Mouse (Mus musculus): ENCODE results near the gene Syt16. TPM values are rescaled to one million over a fixed set of nuclear protein-coding genes. Genes with fewer than 3 reads are reported as not detected.

The Syt16 gene
- total RNA-seq, 2 experiments from 2014 or later: 106 to 114 TPM

DNA sequence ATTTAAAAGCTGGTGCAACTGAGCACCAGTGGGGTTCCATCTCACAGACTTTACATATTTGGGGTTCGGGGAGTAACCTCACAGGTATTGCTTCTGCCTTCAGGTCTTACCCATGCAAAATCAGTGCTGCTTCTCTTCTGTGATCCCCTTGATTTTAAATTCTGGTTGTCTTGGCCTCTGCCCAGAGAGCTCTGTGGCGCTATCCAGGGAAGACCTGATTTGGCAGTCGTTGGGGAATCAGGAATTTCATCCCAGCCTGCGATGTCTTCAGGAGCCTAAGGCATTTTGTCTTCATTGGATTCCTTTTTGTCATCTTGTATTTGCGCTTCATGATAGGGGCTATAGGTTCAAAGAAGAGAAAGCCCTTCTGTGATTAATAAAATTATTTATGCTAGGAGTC, 95.1 kb downstream of the Syt16 start:
- no peak for DNase-seq (ENCODE audit: low spot score in 2 of 2)
- intact Hi-C loops (cut with DNase I): no loop called here

DNA sequence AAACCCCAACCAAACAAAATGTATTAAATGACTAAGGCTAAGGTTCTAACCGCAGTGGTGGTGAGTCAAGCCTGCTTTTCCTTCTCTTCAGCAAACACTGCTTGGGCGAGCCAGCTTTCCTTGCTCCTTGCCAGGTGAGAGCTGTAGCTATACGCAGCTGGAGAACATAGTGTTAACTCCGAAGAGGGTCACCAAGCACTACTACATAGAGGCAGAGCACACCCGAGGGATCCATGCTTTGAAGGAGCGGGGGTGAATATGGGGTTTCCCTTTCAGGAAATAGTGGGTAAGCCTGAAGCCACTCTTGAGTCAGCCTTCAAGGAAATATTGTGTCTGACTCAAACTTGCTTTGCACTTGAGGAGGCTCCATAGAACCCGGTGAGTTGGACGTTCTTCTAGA, 95.6 kb downstream of the Syt16 start:
- intact Hi-C loops (cut with DNase I): no loop called here
- DNase-seq (ENCODE audit: low spot score in 2 of 2): no peak

- no peak for DNase-seq (ENCODE audit: low spot score in 2 of 2)
- intact Hi-C loops (cut with DNase I): no loop called here
Observed at GRCm38 (mm10) chr12:74094701-74095100, 97.2 kb downstream of the Syt16 start.

DNA sequence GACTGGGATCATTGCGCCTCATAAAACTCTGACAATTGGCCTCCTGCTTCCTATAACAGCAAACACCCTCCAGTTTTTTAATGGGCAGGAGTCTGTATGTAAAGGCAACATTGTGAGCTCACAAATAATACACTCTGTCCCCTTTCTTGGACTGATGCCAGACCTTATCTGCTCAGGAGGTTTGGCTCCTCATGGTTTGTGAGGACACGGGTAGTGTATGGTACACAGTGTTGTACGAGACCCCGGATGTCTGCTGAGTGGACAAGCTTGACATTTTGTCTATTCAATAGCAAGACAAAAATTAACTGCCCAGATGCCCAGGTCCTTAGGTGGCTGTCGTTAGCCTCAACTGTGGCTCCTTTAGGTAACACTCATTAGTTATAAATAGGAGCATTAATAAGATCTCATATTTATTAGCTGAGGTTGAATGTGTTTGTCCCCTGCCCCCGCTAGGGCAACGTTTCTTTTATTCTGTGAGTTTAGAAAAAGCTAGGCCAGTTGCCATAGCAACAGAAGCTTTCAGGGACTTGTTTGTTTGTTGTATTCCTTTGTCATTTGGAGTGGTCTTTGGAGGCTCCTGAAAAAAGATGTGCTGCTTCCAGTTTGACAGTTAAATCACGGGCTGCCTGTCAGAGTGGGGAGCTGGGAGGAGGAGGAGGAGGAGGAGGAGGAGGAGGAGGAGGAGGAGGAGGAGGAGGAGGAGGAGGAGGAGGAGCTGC, 101.3 kb downstream of the Syt16 start:
- DNase-seq (ENCODE audit: low spot score in 2 of 2): no peak
- intact Hi-C loops (cut with DNase I): no loop called here

DNA sequence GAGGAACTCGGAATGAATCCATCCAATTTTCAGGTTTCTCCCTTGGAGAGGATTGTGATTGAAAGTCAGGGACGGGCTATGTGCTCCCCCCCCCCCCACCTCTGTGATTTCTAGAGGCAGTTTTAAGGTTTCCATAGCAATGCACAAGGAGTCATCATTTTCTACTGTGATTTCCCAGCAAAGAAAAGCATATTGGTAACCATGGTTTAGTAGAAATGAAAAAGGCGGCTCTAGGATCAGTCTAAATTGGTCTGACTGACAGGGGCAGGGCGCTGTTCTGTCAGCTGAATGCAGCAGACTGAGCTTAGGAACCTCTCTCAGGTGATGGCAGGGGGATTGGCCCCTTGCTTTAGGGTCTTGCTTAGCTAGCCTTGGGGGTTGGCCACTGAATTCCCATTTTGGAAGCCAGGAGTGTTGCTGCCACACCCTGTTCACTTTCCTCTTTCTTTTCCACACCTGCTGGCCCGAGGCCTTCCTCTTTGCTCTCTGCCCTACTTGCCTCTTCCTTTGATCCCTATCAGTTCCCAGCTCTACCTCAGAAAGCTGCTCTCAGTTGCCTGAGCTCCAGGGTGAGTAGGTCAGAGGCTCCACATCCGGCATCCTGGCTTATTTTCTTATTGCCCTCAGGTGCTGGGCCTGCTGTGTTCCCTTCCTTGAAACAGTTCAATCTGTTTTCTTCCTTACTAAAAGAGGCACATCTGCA, 108.5 kb downstream of the Syt16 start:
- intact Hi-C loops (cut with DNase I): loop anchor here (5.0 kb wide), 1 partner anchor 49 kb away; no protein-coding TSS in a partner anchor
- DNase-seq (ENCODE audit: low spot score in 2 of 2): peak in 1 of 2 experiments; percentile 40

DNA sequence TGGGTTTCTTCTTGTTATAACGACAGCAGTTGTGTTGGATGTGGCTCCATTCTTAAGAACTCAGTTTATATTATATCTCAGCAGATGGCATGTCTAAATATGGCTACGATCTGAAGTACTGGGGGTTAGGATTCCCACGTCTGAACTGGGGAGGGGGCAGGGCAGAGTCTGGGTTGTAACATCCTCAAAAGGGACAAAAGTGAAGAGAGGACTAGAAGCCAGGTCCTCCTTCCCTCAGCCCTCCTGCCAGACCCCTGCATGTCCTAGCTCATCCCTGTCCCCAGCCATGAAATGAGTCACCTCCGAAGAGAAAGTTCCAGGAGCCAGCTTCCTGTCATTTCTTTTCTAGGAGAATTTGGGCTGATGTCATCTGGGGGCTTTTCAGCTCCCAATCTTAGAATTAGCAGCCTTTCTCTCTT, 111.2 kb downstream of the Syt16 start:
- DNase-seq (ENCODE audit: low spot score in 2 of 2): peak; percentile 42 to 68

DNA sequence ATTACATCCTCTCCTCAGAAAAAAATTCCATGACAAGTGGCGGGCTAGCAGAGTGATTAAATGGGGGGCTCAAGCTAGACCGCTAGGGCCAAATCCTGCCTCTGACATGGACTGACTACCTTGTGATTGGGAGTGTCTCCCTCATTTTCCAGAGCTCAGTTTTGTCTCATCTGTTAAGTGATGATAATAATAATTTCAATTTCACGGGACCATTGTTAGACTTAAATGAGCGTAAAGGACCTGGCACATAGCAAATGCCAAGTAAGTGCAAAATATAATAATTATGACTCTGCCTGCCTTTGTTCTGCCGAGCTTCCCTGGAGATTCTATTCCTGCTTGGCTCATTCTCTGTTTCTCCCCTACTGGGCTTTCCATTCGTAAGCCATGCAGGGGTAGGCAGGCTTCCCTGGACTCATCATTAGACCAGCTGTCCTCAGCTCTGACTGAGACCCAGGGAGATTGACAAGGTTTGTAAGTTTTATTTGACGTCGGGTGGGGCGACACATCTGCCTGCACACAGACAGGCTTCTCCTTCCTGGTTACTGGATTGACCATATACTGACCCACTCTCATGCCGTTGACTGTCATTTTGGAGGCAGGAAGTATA, 112.1 kb downstream of the Syt16 start:
- DNase-seq (ENCODE audit: low spot score in 2 of 2): no peak
- intact Hi-C loops (cut with DNase I): loop anchor here (5.0 kb wide), 1 partner anchor 52 kb away; no protein-coding TSS in a partner anchor

More for the DNA sequence above, 111.2 kb downstream of the Syt16 start:
- intact Hi-C loops (cut with DNase I): loop anchor here (5.0 kb wide), 1 partner anchor 51 kb away; no protein-coding TSS in a partner anchor

GRCm38 (mm10) chr12:74116825-74117224, 119.4 kb downstream of the Syt16 start:
- DNase-seq (ENCODE audit: low spot score in 2 of 2): no peak
- intact Hi-C loops (cut with DNase I): no loop called here

DNA sequence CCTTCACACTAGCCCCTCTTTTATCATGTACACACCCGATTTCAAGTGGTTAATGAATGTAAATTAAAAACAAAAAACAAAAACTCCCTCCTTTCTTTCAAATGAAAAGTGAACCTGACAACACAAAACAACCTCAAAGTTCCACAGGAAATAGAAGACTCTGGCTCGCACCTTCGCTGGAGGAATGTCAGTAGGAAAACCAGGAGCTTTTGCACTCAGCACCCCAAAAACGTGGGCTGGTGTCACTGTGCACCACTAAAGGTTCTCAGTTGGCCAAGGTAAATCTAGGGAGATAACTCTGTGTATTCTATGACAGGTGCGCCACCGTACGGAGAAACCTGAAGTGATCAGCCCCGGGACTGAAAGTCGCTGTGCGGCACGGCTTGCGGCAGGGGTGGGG, 128.3 kb downstream of the Syt16 start:
- intact Hi-C loops (cut with DNase I): no loop called here
- no peak for DNase-seq (ENCODE audit: low spot score in 2 of 2)

- no peak for DNase-seq (ENCODE audit: low spot score in 2 of 2)
- intact Hi-C loops (cut with DNase I): no loop called here
Observed at GRCm38 (mm10) chr12:74128229-74128628, 130.8 kb downstream of the Syt16 start.

GRCm38 (mm10) chr12:74131790-74132189, 134.3 kb downstream of the Syt16 start:
- peak in 1 of 2 experiments; percentile 13 for DNase-seq (ENCODE audit: low spot score in 2 of 2)
- intact Hi-C loops (cut with DNase I): no loop called here

DNA sequence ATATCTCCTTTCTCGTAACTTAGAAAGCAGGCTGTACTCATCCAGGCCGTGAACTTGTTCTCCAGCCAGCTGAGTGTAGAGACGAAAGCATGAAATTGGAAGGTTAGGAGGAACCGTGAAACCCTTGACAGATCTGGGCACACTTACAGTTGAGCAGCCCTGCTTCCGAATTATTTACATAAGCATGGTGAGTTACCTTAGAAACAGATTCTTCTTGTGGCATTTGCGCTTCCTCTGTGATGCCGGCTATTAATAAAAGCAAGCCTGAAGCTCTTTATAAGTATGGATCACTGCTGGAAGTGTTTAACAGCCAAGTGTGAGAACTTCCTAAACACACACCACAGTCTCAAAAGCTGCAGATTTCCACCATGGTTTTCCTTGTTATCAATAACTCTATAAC, 144.7 kb downstream of the Syt16 start:
- peak in 1 of 2 experiments; percentile 42 for DNase-seq (ENCODE audit: low spot score in 2 of 2)
- intact Hi-C loops (cut with DNase I): no loop called here

DNA sequence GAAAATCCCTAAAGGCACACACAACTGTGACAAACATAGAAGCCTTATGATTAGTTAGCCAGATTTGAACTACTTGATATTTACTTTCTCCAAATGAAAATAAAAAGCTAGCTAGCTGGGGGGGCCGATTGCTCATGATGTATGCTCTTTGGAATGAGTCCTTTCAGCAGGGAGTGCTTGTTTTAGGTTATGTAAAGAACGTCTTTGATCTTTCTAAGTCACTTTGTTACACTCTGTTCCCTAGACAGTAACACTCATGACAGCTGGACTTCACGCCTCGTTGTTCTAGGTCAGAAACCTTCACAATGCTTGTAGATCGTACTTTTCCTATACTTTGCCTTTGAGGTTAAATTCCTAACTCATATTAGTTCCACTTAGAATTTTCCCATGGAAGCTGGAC, 146.9 kb downstream of the Syt16 start:
- intact Hi-C loops (cut with DNase I): no loop called here
- no peak for DNase-seq (ENCODE audit: low spot score in 2 of 2)

DNA sequence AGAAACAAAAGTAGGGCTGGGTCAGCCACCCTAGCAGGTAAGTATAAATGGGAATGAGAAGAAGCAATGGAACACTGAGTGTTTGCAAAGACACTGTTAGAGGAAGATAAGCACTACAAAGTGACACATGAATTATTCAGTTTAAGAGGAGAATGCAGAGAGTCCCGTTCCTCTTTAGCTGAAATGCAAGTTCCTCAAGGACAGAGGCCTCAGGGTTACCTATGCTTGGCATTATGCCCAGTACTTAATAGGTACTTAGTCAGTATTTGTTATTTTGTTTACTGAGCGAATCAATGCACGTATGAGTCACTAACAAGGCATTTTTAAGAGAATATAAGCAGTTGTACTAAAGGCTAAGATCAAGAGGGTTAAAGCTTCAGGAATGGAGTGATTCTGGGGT, 163.3 kb downstream of the Syt16 start:
- intact Hi-C loops (cut with DNase I): no loop called here
- DNase-seq (ENCODE audit: low spot score in 2 of 2): no peak

GRCm38 (mm10) chr12:74163080-74163479, 165.6 kb downstream of the Syt16 start:
- DNase-seq (ENCODE audit: low spot score in 2 of 2): peak in 1 of 2 experiments; percentile 34
- intact Hi-C loops (cut with DNase I): no loop called here

DNA sequence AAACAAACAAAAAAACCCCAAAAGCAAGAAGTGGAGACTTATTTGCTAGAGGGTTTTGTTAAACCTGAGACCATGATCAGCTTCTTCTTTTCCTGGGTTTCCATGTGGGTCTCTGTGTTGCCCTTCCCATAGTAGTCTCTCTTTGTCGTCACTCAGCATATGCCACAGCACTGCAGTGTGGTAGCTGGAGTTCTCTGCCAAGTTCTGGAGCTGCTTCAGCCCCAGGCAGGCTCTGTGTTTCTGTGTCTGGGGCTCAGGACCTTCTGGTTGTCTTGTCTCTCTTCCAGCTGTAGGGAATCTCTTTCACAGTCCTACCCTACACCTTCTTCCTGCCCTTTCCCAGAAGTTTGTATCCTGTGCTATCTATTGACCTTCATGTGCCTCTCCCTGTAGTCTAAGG, 173.8 kb downstream of the Syt16 start:
- DNase-seq (ENCODE audit: low spot score in 2 of 2): no peak
- intact Hi-C loops (cut with DNase I): loop anchor here (10.0 kb wide), 1 partner anchor 114 kb away; no protein-coding TSS in a partner anchor

GRCm38 (mm10) chr12:74173902-74174301, 176.4 kb downstream of the Syt16 start:
- intact Hi-C loops (cut with DNase I): loop anchor here (10.0 kb wide), 1 partner anchor 111 kb away; no protein-coding TSS in a partner anchor
- DNase-seq (ENCODE audit: low spot score in 2 of 2): peak; percentile 15 to 39

- no peak for DNase-seq (ENCODE audit: low spot score in 2 of 2)
- intact Hi-C loops (cut with DNase I): no loop called here
Observed at GRCm38 (mm10) chr12:74184596-74184995, 187.1 kb downstream of the Syt16 start.

- intact Hi-C loops (cut with DNase I): no loop called here
- DNase-seq (ENCODE audit: low spot score in 2 of 2): peak; percentile 30 to 69
Observed at GRCm38 (mm10) chr12:74188243-74188785, 190.9 kb downstream of the Syt16 start.

DNA sequence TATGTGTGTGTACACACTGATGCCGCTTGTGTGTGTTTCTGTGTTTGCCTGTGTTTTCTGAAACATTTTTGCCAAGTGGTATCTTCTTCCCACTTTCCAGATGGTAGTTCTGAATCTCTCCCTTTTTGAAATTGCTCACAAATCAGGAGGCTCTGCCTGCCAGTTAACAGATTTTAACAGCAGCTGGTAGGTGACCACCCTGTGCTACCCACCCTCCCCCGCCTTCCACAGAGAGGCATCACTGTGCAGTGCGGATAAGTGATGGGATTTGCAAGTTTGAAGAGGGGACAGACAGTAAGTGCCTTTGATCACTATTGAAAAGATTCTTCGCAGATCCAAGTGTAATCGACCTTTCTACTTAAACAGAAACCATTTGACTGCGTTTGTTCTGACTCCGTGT, 191.4 kb downstream of the Syt16 start:
- peak; percentile 25 to 30 for DNase-seq (ENCODE audit: low spot score in 2 of 2)
- intact Hi-C loops (cut with DNase I): no loop called here

All from left cerebral cortex, postnatal 14 days (tissue).